Mouse (Mus musculus): Measurements from ENCODE around the gene Serinc2. TPM values are rescaled to one million over a fixed set of nuclear protein-coding genes. Genes with fewer than 3 reads are reported as not detected.
"Not testable (repeated sequence)": the region's sequence is repeated elsewhere in the genome, so short reads cannot be mapped to it uniquely, and the experiment has no call there.

Serinc2 gene
- polyA plus RNA-seq, 1 experiment, result 356 TPM

DNA sequence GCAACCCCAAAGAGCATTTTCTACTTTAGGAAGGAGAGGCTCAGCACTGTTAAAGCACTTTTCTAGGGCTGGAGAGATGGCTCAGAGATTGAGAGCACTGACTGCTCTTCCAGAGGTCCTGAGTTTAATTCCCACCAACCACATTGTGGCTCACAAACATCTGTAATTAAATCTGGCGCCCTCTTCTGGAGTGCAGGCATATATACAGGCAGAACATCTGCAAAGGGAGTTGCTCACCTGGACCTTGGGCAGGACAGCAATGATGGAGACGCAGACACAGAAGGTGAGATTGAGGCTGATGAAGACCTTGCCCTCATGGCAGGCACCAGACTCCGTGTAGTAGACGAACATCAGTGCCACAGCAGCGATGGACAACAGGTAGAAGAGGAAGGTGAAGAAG, 18.6 kb downstream of the Serinc2 start:
- Histone ChIP-seq H3K27ac (ENCODE audit: insufficient read depth, low read depth, low read length) (no peak overlapping the region), H3K4me3 (ENCODE audit: low read depth, low read length) (no peak overlapping the region), H3K36me3 (ENCODE audit: control insufficient read depth, insufficient read depth, low read length) (peaks cover 25% of the 10 kb centered on the region), H3K27me3 (ENCODE audit: control insufficient read depth, insufficient read depth, low read length) (no peaks in the 10 kb centered on the region), H3K4me1 (ENCODE audit: control insufficient read depth, insufficient read depth, insufficient read length, low read length) (no peaks in the 10 kb centered on the region; the same call in 1 of the 2 replicates)
- WGBS, result 37% methylated on average over 5 of the region's 5 CpGs
- TF ChIP-seq CTCF (IDR thresholded peaks at IDR 0.05; ENCODE audit: extremely low read depth, insufficient read length, insufficient replicate concordance, low read depth, low read length) (peak; percentile 39; the same call in 1 of the 2 replicates), POLR2A (IDR thresholded peaks at IDR 0.05; ENCODE audit: low read depth, low read length) (no peak)

DNA sequence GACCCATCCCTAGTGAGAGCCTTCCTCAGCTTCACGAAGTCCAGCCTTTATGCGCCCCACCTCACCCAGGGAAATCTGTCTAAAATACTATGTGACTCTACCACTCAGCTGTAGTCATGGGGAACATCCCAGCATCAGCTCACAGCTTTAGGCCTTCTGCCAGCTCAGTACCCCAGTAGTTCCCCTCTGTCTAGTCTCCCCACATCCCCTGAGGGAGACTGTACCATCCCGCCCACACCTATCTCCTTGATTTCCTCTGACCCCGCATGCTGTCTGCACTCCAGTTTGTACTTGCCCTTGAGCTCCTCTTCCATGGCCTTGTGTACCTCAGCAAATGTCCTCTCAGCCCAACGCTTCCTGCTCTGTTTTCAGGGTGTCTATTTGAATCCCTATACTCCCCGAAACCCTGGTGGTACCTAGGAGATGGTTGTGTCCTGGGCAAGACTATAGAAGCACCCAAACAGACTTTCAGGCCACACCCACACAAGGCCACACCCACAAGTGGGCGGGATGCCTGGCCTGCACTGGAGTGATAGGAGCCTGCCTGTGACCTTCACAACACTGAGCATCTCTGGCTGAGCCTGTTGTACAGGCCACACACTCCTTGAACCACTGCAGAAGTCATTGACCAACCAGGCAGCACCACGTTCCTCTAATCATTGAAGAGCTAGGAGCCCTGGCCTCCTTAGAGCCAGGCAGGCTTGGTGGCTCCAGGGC, 26.4 kb downstream of the Serinc2 start:
- Histone ChIP-seq H3K4me1 (ENCODE audit: control insufficient read depth, insufficient read depth, insufficient read length, low read length) (no peaks in the 10 kb centered on the region), H3K36me3 (ENCODE audit: control insufficient read depth, insufficient read depth, low read length) (peaks cover 14% of the 10 kb centered on the region), H3K4me3 (ENCODE audit: low read depth, low read length) (no peak overlapping the region), H3K27ac (ENCODE audit: insufficient read depth, low read depth, low read length) (no peak overlapping the region), H3K27me3 (ENCODE audit: control insufficient read depth, insufficient read depth, low read length) (no peaks in the 10 kb centered on the region)
- no peak for TF ChIP-seq POLR2A (IDR thresholded peaks at IDR 0.05; ENCODE audit: low read depth, low read length)
- no peak for TF ChIP-seq CTCF (IDR thresholded peaks at IDR 0.05; ENCODE audit: extremely low read depth, insufficient read length, insufficient replicate concordance, low read depth, low read length)
- WGBS, result 73% methylated on average over 8 of the region's 8 CpGs

DNA sequence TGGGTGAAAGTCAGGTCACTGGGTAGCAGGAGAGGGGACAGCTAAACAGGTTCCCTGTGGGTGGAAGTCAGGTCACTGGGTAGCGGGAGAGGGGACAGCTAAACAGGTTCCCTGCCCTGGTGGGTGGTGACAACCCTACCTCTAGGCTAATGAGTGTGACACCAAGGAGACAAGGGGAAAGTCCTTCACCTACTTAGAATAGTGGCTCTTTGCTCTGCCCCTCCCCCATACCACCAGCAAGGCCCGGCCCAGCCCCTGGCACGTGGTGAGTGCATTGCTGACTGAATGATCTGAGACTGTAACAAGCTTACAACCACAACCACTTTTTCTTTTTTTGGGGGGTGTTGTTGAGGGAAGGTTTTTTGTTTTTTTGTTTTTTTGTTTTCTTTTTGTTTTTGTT, 27.2 kb downstream of the Serinc2 start:
- Histone ChIP-seq H3K27me3 (ENCODE audit: control insufficient read depth, insufficient read depth, low read length) (no peaks in the 10 kb centered on the region), H3K27ac (ENCODE audit: insufficient read depth, low read depth, low read length) (no peak overlapping the region), H3K4me3 (ENCODE audit: low read depth, low read length) (no peak overlapping the region), H3K36me3 (ENCODE audit: control insufficient read depth, insufficient read depth, low read length) (peaks cover 14% of the 10 kb centered on the region), H3K4me1 (ENCODE audit: control insufficient read depth, insufficient read depth, insufficient read length, low read length) (no peaks in the 10 kb centered on the region)
- 56% methylated on average over 3 of the region's 3 CpGs for WGBS
- TF ChIP-seq POLR2A (IDR thresholded peaks at IDR 0.05; ENCODE audit: low read depth, low read length) (no peak), CTCF (IDR thresholded peaks at IDR 0.05; ENCODE audit: extremely low read depth, insufficient read length, insufficient replicate concordance, low read depth, low read length) (no peak)

DNA sequence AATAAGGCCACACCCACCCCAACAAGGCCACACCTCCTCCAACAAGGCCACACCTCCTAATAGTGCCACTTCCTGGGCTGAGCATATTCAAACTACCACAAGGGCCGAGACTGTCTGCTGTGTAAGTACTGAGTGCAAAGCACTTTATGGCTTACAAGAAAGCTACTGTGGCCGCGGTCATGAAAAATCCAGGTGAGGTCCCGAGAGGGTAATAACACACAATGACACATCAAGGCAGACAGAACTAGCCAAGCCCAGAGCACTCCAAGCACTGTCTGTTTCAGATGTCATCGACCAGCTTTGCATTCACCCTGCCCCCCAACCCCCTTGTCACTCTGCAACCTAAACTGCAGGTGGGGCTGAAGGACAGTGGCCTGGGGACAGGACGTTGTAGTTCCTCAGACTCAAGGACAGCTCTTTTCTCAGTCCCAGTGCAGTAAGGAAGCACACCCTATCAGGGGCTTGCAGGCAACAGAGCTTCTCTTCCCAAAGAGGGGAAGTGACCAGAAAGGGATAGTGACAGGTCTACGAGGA, 27.8 kb downstream of the Serinc2 start:
- TF ChIP-seq POLR2A (IDR thresholded peaks at IDR 0.05; ENCODE audit: low read depth, low read length), result no peak
- no peak for TF ChIP-seq CTCF (IDR thresholded peaks at IDR 0.05; ENCODE audit: extremely low read depth, insufficient read length, insufficient replicate concordance, low read depth, low read length)
- peaks cover 14% of the 10 kb centered on the region for H3K36me3 ChIP-seq (ENCODE audit: control insufficient read depth, insufficient read depth, low read length)
- no peak overlapping the region for H3K27ac ChIP-seq (ENCODE audit: insufficient read depth, low read depth, low read length)
- no peak overlapping the region for H3K4me3 ChIP-seq (ENCODE audit: low read depth, low read length)
- H3K27me3 ChIP-seq (ENCODE audit: control insufficient read depth, insufficient read depth, low read length), result no peaks in the 10 kb centered on the region
- H3K4me1 ChIP-seq (ENCODE audit: control insufficient read depth, insufficient read depth, insufficient read length, low read length), result no peaks in the 10 kb centered on the region; the same call in 1 of the 2 replicates
- WGBS, result 49% methylated on average over 7 of the region's 7 CpGs

DNA sequence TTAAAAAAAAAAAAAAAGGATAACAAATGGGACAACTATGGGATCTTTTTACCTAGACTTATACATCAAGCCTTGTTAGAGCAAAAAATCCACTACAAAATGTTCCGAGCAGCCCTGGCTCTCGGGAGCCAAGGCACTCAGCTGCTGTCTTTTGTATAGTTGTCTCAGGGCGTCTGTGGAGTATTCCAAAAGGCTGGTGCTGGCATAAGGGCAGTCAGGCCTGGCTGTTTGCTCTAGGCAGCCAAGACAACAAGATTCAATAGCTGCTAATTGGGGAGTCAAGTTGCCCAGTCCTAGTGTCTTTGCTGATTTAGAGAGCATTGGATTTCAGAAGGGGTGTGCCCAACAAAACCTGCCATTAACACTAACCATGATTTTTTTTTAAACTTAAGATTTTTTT, 30.4 kb downstream of the Serinc2 start:
- no peak for TF ChIP-seq CTCF (IDR thresholded peaks at IDR 0.05; ENCODE audit: extremely low read depth, insufficient read length, insufficient replicate concordance, low read depth, low read length)
- TF ChIP-seq POLR2A (IDR thresholded peaks at IDR 0.05; ENCODE audit: low read depth, low read length), result no peak
- Histone ChIP-seq H3K4me1 (ENCODE audit: control insufficient read depth, insufficient read depth, insufficient read length, low read length) (no peaks in the 10 kb centered on the region; the same call in 1 of the 2 replicates), H3K4me3 (ENCODE audit: low read depth, low read length) (no peak overlapping the region), H3K27ac (ENCODE audit: insufficient read depth, low read depth, low read length) (no peak overlapping the region), H3K27me3 (ENCODE audit: control insufficient read depth, insufficient read depth, low read length) (no peaks in the 10 kb centered on the region), H3K36me3 (ENCODE audit: control insufficient read depth, insufficient read depth, low read length) (peaks cover 3% of the 10 kb centered on the region)
- WGBS, result 82% methylated on average over 3 of the region's 3 CpGs

DNA sequence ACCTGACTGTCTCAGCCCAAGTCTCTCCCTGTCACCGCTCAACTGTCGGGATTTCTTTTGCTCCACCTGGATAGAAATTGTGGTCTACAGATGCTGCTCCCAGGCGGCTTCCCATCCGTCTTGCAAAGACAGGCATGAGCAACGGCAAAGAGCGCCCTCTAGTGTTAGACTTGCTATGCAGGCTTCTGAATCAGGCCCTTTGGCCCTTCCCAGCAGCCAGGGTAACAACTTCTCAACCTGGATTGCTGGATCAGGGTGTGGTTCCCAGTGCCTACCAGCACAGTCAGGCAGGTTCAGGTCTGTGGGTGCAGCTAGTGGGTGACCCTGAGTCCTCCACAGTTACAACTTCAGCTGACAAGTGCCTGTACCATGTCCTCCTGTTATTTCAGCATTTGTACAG, 32.9 kb downstream of the Serinc2 start:
- H3K27me3 ChIP-seq (ENCODE audit: control insufficient read depth, insufficient read depth, low read length), result no peaks in the 10 kb centered on the region
- no peaks in the 10 kb centered on the region for H3K36me3 ChIP-seq (ENCODE audit: control insufficient read depth, insufficient read depth, low read length)
- WGBS, result 3% methylated on average over 6 of the region's 6 CpGs
- no peak overlapping the region for H3K4me3 ChIP-seq (ENCODE audit: low read depth, low read length)
- H3K4me1 ChIP-seq (ENCODE audit: control insufficient read depth, insufficient read depth, insufficient read length, low read length), result no peaks in the 10 kb centered on the region; the same call in 1 of the 2 replicates
- no peak overlapping the region for H3K27ac ChIP-seq (ENCODE audit: insufficient read depth, low read depth, low read length)
- TF ChIP-seq CTCF (IDR thresholded peaks at IDR 0.05; ENCODE audit: extremely low read depth, insufficient read length, insufficient replicate concordance, low read depth, low read length) (peak; percentile 95), POLR2A (IDR thresholded peaks at IDR 0.05; ENCODE audit: low read depth, low read length) (no peak)

DNA sequence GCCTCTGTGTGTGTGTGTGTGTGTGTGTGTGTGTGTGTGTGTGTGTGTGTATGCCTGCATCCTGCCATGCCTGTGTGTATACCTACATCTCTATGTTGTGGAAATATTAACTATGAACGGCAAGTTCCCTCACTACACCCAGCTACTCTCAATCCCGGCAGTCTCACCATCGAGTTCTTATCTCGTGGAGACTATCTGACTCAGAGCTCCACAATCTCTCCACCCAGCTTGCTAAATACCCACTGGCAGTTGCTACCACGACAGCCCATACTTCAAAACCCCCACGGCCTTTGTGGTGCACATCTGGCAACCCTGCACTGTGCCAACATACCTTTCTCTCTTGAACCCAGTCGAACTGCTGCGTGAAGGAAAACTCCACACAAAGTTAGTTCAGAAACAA, 34.3 kb downstream of the Serinc2 start:
- Histone ChIP-seq H3K36me3 (ENCODE audit: control insufficient read depth, insufficient read depth, low read length) (no peaks in the 10 kb centered on the region), H3K27me3 (ENCODE audit: control insufficient read depth, insufficient read depth, low read length) (no peaks in the 10 kb centered on the region), H3K4me3 (ENCODE audit: low read depth, low read length) (no peak overlapping the region), H3K27ac (ENCODE audit: insufficient read depth, low read depth, low read length) (no peak overlapping the region), H3K4me1 (ENCODE audit: control insufficient read depth, insufficient read depth, insufficient read length, low read length) (no peaks in the 10 kb centered on the region; the same call in 1 of the 2 replicates)
- TF ChIP-seq POLR2A (IDR thresholded peaks at IDR 0.05; ENCODE audit: low read depth, low read length) (no peak), CTCF (IDR thresholded peaks at IDR 0.05; ENCODE audit: extremely low read depth, insufficient read length, insufficient replicate concordance, low read depth, low read length) (no peak)
- WGBS, result 49% methylated on average over 8 of the region's 8 CpGs

DNA sequence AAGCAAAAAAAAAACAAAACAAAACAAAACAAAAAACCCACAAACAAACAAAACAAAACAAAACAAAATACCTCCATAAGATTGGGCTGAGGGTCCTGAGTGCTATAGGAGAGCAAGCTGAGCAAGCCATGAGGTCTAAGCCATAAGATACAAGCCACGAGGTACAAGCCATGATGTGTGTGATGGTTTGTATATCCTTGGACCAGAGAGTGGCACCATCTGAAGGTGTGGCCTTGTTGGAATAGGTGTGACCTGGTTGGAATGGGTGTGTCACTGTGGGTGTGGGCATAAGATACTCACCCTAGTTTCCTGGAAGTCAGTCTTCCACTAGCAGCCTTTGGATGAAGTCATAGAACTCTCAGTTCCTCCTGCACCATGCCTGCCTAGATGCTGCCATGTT, 35.4 kb downstream of the Serinc2 start:
- WGBS, result 55% methylated on average over 1 of the region's 1 CpGs
- not testable (repeated sequence) for H3K4me1 ChIP-seq (ENCODE audit: control insufficient read depth, insufficient read depth, insufficient read length, low read length); H3K27me3 ChIP-seq (ENCODE audit: control insufficient read depth, insufficient read depth, low read length)

More for the DNA sequence above, 35.4 kb downstream of the Serinc2 start:
- H3K27ac ChIP-seq (ENCODE audit: insufficient read depth, low read depth, low read length); H3K4me3 ChIP-seq (ENCODE audit: low read depth, low read length); H3K36me3 ChIP-seq (ENCODE audit: control insufficient read depth, insufficient read depth, low read length): not testable (repeated sequence)

Measured in small intestine, adult 2 months (tissue).